Mouse (Mus musculus) cerebellum, adult 2 months (tissue): ENCODE data around the gene Klhl12. TPM values are rescaled to one million over a fixed set of nuclear protein-coding genes. Genes with fewer than 3 reads are reported as not detected.
A peak's percentile ranks its signal among the peaks of the same experiment; 100 is the strongest.

Source experiments
- DNase-seq, 2 experiments: peaks; one replicate each; pipeline ENCODE4 v3.0.0; 2021
- H3K27ac ChIP-seq: fragments of 200-500 bp; 2 replicates; pipeline ENCODE4 v1.5.1; 2012; ENCODE audit warnings: low read length, control low read depth, inconsistent platforms; ENCODE audit not compliant: insufficient read depth
- H3K27me3 ChIP-seq: fragments of 200-500 bp; 2 replicates; pipeline ENCODE4 v1.6.1; 2012; ENCODE audit warnings: inconsistent platforms, mild to moderate bottlenecking, low read length, moderate library complexity; ENCODE audit not compliant: control insufficient read depth, insufficient read depth
- H3K4me1 ChIP-seq: fragments of 200-500 bp; 2 replicates; pipeline ENCODE4 v1.6.1; 2011; ENCODE audit warnings: low read length; ENCODE audit not compliant: control insufficient read depth, insufficient read depth
- H3K4me3 ChIP-seq: fragments of 200-500 bp; replicated peaks from 2 replicates; pipeline ENCODE3; 2011; ENCODE audit warnings: mild to moderate bottlenecking, low read depth, low read length, control low read depth; ENCODE audit not compliant: insufficient read depth
- CTCF ChIP-seq: fragments of 200-500 bp; IDR thresholded peaks from 2 replicates; pipeline ENCODE4 v1.5.1; 2011; ENCODE audit warnings: low read depth, mild to moderate bottlenecking, control low read depth, low read length, moderate library complexity, borderline replicate concordance; ENCODE audit not compliant: insufficient read depth
- POLR2A ChIP-seq: fragments of 200-500 bp; IDR thresholded peaks from 2 replicates; pipeline ENCODE4 v1.6.1; 2011; ENCODE audit warnings: low read length, control low read depth, borderline replicate concordance; ENCODE audit not compliant: insufficient read depth
- whole genome bisulfite sequencing: fragments of 180-500 bp; shearing (Covaris S2); methylation state at CpG from one replicate; pipeline ENCODE4 v1.1.7; 2018; 5-methylcytosine and 5-hydroxymethylcytosine counted together
- polyA plus RNA-seq: library from polyadenylated mRNA; depleted of rRNA; stranded (reverse); fragments of >200 nt; gene quantifications from 2 replicates; pipeline ENCODE4 v1.2.3, GENCODE M21; 2012

Klhl12 gene
- polyA plus RNA-seq, 1 experiment = 29.8 TPM

DNA sequence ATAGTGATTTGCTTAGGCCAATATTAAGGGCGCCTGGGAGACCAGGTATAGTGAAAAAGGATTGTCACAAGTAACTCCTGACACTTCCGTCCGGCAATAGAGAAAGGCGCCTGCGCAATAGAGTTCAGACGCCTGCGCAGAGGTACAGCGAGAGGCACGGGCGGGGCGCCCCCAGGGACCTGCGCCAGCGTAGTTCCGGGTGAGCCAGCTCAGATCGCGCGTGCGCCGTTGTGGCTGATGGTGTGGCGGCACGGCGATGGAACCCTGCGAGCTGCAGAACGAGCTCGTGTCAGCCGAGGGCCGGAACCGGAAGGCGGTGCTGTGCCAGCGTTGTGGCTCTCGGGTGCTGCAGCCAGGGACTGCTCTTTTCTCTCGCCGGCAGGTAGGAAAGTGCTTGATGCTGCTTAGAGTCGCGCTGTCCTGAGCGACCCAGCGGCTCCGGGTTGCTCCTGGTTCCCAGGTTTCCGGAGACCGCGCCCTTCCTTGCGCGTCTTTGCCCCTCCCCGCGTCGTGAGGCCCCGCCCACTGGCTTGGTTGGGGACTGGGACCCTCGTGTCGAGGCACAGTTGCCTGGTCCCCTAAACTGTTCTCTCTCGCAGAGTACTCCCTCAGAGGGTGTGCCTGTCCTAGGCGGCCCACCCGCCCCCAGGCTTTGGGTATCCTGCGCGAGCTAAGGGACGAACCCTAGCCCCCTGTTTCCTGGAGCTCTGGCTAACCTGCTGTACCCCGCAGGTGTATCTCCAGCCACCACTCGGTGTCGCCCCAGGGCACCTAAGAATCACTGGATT, 39.3 kb downstream of the Klhl12 start, which contains the start of gene Rabif:
Gene Rabif, plus strand, starts transcription at position 221 of the 788 bp plus-strand sequence.
- under 1% methylated on average over 58 of the region's 58 CpGs for WGBS
- DNase-seq = peak; percentile 99
- peak; percentile 98 for TF ChIP-seq POLR2A
- TF ChIP-seq CTCF = peak; percentile 50; the same call in 1 of the 2 replicates
- Histone ChIP-seq H3K4me3 (peak within 1 kb of the TSS; percentile 64), H3K4me1 (0 out of 2 replicates have a peak, but pooled peaks cover 3% of the 10 kb centered on the region), H3K27me3 (no peaks in the 10 kb centered on the region), H3K27ac (peak within 1 kb of the TSS; percentile 38)

DNA sequence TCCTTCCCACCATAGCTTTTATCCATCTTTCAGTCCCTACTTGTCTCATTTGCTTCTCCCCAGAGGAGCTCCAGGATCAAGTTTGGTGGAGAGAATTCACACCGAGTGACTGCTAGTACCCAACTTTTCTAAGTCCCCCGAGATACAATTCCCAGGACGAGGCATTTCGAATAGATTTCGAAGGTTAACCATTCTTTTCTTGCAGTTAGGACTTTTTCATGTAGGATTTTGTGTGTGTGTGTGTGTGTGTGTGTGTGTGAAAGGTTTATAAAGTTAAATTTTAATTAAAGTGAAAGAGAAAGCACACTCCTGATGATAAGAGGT, 39.8 kb downstream of the Klhl12 start:
- TF ChIP-seq CTCF (no peak), POLR2A (no peak)
- Histone ChIP-seq H3K27ac (no peak overlapping the region), H3K4me1 (0 out of 2 replicates have a peak, but pooled peaks cover 3% of the 10 kb centered on the region), H3K27me3 (no peaks in the 10 kb centered on the region), H3K4me3 (peak overlapping the region; percentile 64)
- 11% methylated on average over 5 of the region's 5 CpGs for WGBS
- DNase-seq = no peak

DNA sequence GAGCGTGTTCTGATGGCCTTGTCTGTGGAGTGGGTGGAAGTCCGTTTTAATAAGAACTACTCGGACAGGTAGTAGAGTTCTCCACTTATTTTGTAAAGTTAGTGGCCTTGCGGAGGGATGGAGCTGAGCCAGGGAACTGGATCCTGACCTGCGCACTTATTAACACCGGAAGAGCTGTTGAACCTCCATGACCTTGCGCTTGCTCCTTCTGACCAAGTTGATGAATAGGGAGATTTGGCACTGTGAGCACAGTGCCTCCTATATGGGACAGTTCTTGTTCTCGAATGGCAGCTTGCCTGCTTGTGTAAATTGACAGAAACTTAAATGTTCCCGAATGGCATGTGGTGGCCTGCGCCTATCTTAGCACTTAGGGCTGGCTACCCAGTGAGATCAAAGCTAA, 40.7 kb downstream of the Klhl12 start:
- TF ChIP-seq POLR2A (no peak), CTCF (no peak)
- DNase-seq = no peak
- no peaks in the 10 kb centered on the region for H3K27me3 ChIP-seq
- WGBS = 75% methylated on average over 10 of the region's 10 CpGs
- H3K27ac ChIP-seq = no peak overlapping the region
- H3K4me3 ChIP-seq = no peak overlapping the region
- 0 out of 2 replicates have a peak, but pooled peaks cover 3% of the 10 kb centered on the region for H3K4me1 ChIP-seq

DNA sequence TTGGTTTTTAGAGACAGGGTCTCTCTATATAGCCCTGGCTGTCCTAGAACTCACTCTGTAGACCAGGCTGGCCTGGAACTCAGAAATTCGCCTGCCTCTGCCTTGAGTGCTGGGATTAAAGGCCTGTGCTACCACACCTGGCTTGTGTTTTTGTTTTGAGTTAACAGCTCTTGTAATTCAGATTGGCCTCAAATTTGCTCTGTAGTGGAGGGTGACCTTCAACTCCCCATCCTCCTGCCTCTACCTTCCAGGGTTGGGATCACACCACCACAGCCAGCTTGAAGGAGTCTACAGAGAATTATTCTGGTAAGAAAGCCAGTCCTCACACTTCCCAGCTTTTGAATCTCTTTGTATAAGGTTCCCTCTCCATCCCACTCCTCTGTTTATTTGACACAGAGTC, 45.6 kb downstream of the Klhl12 start:
- WGBS = 95% methylated on average over 1 of the region's 1 CpGs
- H3K27ac ChIP-seq = no peak overlapping the region
- no peak for TF ChIP-seq POLR2A
- no peak for TF ChIP-seq CTCF

DNA sequence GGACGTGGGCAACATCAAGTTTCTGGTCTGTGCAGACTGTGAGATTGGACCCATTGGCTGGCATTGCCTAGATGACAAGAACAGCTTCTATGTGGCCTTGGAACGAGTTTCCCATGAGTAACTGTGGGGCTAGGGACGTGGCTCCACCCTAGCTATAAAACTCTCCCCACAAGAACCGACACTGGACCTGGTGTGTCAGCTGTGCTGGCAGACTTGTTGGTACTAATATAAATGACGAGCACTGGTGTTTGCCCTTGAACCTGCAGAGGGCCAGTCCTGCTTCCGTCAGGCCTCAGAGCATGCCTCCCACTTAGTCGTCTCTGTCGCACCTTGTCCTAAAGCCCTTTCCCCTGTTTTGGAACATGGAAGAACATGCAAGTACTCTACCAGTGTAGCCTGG, 50.9 kb downstream of the Klhl12 start:
- Histone ChIP-seq H3K27ac (no peak overlapping the region), H3K4me1 (no peaks in the 10 kb centered on the region), H3K4me3 (no peak overlapping the region), H3K27me3 (no peaks in the 10 kb centered on the region)
- no peak for DNase-seq
- 91% methylated on average over 8 of the region's 8 CpGs for WGBS
- TF ChIP-seq POLR2A (no peak), CTCF (no peak)

More for the DNA sequence above, 45.6 kb downstream of the Klhl12 start:
- Histone ChIP-seq H3K4me1 (0 out of 2 replicates have a peak, but pooled peaks cover 3% of the 10 kb centered on the region), H3K27me3 (no peaks in the 10 kb centered on the region), H3K4me3 (no peak overlapping the region)
- no peak for DNase-seq

DNA sequence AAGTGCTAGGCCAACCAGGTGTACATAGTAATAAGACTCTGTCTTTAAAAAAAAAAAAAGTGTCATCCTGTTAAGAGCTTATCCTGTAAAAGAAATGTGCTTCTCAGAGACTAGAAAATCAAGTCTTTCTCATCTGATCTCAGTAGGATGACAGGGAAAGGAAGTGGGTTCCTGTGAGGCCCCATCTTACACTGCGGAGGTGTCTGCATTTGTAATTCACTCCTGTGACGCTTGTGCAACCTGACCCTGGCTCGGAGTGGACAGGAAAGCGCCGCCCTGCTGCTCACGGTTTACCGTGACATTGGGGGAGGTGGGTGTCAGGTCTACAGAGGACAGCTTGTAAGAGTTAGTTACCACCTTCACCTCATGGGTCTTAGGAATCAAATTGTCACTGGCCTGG, 54.7 kb downstream of the Klhl12 start:
- Histone ChIP-seq H3K27me3 (no peaks in the 10 kb centered on the region), H3K4me1 (no peaks in the 10 kb centered on the region), H3K27ac (no peak overlapping the region), H3K4me3 (no peak overlapping the region)
- DNase-seq = no peak
- 79% methylated on average over 7 of the region's 7 CpGs for WGBS
- TF ChIP-seq CTCF (no peak), POLR2A (no peak)

DNA sequence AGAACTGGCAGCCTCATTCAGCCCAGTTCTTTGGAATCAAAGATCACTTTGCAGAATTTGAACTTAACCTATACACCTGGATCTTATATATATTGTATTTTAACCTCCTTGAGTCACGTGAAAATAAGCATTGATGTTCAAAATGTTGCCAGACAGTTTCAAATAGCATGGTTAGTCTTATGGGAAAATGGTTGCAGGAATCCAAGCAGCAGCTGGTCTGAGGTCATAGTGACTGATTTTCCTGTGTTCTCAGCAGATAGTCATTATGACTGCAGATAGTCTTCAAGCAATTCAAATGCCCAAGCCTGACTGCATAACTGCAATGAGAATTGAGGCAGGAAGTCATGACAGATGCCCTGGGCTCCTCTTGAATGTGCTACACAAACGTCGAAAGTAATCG, 56.9 kb downstream of the Klhl12 start:
- Histone ChIP-seq H3K27ac (no peak overlapping the region), H3K4me3 (no peak overlapping the region), H3K27me3 (no peaks in the 10 kb centered on the region), H3K4me1 (no peaks in the 10 kb centered on the region)
- TF ChIP-seq POLR2A = no peak
- TF ChIP-seq CTCF = no peak
- WGBS = 70% methylated on average over 4 of the region's 4 CpGs
- DNase-seq = no peak

DNA sequence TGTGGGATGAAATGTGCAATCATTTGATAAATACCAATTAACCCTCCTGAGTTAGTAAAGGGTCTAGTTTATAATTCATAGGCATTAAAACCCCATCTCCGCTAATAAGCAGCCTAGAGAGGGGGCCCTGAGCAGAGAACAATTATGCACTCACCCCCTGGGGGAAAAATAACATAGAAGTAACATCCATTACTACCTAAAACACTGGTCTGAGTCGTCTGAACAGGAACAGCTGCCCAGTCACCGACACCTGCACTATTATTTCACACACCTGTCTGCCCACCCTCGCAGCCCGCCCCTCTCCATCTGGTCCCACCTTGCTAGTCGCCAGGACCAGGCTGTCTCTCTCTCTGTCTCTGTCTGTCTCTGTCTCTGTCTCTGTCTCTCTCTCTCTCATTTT, 57.3 kb downstream of the Klhl12 start:
- 77% methylated on average over 6 of the region's 6 CpGs for WGBS
- no peak overlapping the region for H3K4me3 ChIP-seq
- no peak overlapping the region for H3K27ac ChIP-seq
- DNase-seq = no peak
- no peak for TF ChIP-seq CTCF
- no peak for TF ChIP-seq POLR2A
- no peaks in the 10 kb centered on the region for H3K27me3 ChIP-seq
- H3K4me1 ChIP-seq = no peaks in the 10 kb centered on the region
